Mouse (Mus musculus) forebrain, embryonic 14.5 days (tissue): Measurements from ENCODE around the gene Nat8f5. TPM values are rescaled to one million over a fixed set of nuclear protein-coding genes. Genes with fewer than 3 reads are reported as not detected.
A peak's percentile ranks its signal among the peaks of the same experiment; 100 is the strongest.
"Not testable (repeated sequence)": the region's sequence is repeated elsewhere in the genome, so short reads cannot be mapped to it uniquely, and the experiment has no call there.

Source experiments
- ATAC-seq: fragments of 200-750 bp; cut with Nextera tagmentation; 2 replicates; pipeline ENCODE4 v1.8.0; 2017; ENCODE audit warnings: mild to moderate bottlenecking, moderate library complexity
- DNase-seq: peaks from one replicate; pipeline ENCODE4 v3.0.0-alpha.2; 2015; ENCODE audit warnings: low spot score
- H3K27ac ChIP-seq: fragments of 300-500 bp; sonication (generic); 2 replicates; pipeline ENCODE4 v1.5.1; 2014; ENCODE audit warnings: low read depth, mild to moderate bottlenecking, control low read depth, low read length, moderate library complexity
- H3K27me3 ChIP-seq: fragments of 300-500 bp; sonication (generic); replicated peaks from 2 replicates; pipeline ENCODE4 v1.6.1; 2014; ENCODE audit warnings: low read length, control low read depth, mixed read lengths; ENCODE audit not compliant: control insufficient read depth, insufficient read depth
- H3K36me3 ChIP-seq: fragments of 300-500 bp; sonication (generic); 2 replicates; pipeline ENCODE4 v1.6.1; 2014; ENCODE audit warnings: low read length, control low read depth; ENCODE audit not compliant: control insufficient read depth, insufficient read depth
- H3K4me1 ChIP-seq: fragments of 300-500 bp; sonication (generic); 2 replicates; pipeline ENCODE4 v1.6.1; 2014; ENCODE audit warnings: antibody characterized with exemption, low read length, control low read depth; ENCODE audit not compliant: control insufficient read depth, insufficient read depth
- H3K4me2 ChIP-seq: fragments of 300-500 bp; sonication (generic); 2 replicates; pipeline ENCODE4 v1.6.1; 2014; ENCODE audit warnings: mild to moderate bottlenecking, control low read depth, low read length
- H3K4me3 ChIP-seq: fragments of 300-500 bp; sonication (generic); 2 replicates; pipeline ENCODE4 v1.5.1; 2014; ENCODE audit warnings: low read depth, low read length, control low read depth
- H3K9ac ChIP-seq: fragments of 300-500 bp; sonication (generic); 2 replicates; pipeline ENCODE4 v1.6.1; 2014; ENCODE audit warnings: mild to moderate bottlenecking, low read length, control low read depth, moderate library complexity
- H3K9me3 ChIP-seq: fragments of 300-500 bp; sonication (generic); replicated peaks from 2 replicates; pipeline ENCODE4 v1.6.1; 2016; ENCODE audit warnings: low read length, control low read depth, mixed read lengths; ENCODE audit not compliant: control insufficient read depth
- WGBS: fragments of 180-500 bp; shearing (Covaris S2); extraction: QIAGEN DNeasy Blood & Tissue Kit; methylation state at CpG from one replicate; pipeline ENCODE4 v1.1.7; 2014; 5-methylcytosine and 5-hydroxymethylcytosine counted together
- polyA plus RNA-seq: library from polyadenylated mRNA; unstranded; fragments of >200 nt; fragmentation: Nextera tagmentation; extraction: Ambion mirVana; gene quantifications from 2 replicates; pipeline ENCODE4 v1.2.1, GENCODE M21; 2014

Gene Nat8f5
- polyA plus RNA-seq, 1 experiment from 2014 or later = not detected

DNA sequence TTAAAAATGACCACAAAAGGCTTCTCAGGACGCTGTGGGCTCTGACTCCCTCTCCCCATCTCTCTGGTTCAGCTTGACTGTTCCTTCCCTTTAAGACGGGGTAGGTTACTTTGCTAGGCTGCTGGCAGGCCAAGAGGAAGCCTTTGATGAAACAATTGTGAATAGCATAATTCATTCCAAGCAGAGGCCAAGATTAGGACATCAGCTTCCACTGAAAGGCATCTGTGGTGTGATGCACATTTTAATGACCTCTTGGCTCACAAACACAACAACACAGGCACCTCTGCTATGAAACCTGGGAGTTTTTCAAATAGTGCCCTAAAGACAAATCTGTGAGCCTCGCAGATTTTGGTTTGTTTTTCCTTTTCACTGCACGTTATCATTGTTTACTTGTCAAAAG is 19.2 kb upstream of the Nat8f5 start:
- Histone ChIP-seq H3K9ac (no peak overlapping the region), H3K27ac (no peak overlapping the region), H3K36me3 (no peaks in the 10 kb centered on the region), H3K27me3 (no peaks in the 10 kb centered on the region), H3K4me1 (no peaks in the 10 kb centered on the region), H3K9me3 (no peaks in the 10 kb centered on the region), H3K4me2 (no peak overlapping the region), H3K4me3 (no peak overlapping the region)
- DNase-seq (peak; percentile 68), ATAC-seq (no peak)
- 8% methylated on average over 4 of the region's 4 CpGs for WGBS

DNA sequence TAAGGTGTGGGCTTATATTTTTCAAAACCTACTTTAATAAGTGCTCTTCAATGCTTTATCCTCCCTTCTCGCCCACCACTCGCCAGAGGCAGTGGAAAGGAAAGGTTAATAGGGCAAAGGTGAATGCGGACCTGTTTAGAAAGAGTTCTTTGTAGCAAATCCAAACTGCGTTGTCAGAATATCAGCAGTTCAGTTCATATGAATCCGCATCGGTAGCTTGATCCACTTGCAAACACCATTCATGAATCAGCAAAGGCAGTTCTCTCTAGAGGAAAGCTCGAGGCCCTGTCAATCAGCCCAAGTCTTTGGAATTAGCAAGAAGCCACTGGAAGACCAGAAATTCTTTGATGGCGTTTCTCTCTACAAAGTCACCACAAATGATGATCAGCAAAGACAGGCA is 17.9 kb upstream of the Nat8f5 start:
- ATAC-seq = no peak
- Histone ChIP-seq H3K27ac (no peak overlapping the region), H3K9ac (no peak overlapping the region), H3K27me3 (no peaks in the 10 kb centered on the region), H3K4me3 (no peak overlapping the region), H3K4me2 (no peak overlapping the region), H3K9me3 (no peaks in the 10 kb centered on the region), H3K36me3 (no peaks in the 10 kb centered on the region), H3K4me1 (no peaks in the 10 kb centered on the region)
- DNase-seq = no peak
- WGBS = 23% methylated on average over 8 of the region's 8 CpGs

DNA sequence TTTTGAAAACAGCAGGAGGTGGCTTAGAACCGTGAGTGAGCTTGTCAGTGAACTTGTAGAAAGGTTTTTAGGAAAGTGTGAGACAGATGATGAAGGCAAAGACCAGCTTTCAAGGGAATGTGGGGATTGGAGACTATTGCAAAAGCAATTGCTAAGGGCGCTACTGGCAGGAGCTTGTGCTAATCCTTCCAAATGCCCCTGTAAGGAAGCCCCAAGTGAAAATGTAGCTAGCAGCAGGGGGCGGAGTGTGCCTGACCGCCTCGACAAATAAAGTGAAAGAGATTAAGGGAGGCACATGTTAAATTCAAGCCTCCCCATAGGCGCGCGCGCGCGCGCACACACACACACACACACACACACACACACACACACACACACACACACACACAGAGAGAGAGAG is 16.5 kb upstream of the Nat8f5 start:
- ATAC-seq (peak; percentile 62), DNase-seq (peak; percentile 74)
- not testable (repeated sequence) for H3K9ac ChIP-seq, H3K27me3 ChIP-seq, H3K4me1 ChIP-seq, H3K9me3 ChIP-seq, H3K36me3 ChIP-seq, H3K4me2 ChIP-seq, H3K27ac ChIP-seq, H3K4me3 ChIP-seq
- WGBS = 2% methylated on average over 12 of the region's 12 CpGs

DNA sequence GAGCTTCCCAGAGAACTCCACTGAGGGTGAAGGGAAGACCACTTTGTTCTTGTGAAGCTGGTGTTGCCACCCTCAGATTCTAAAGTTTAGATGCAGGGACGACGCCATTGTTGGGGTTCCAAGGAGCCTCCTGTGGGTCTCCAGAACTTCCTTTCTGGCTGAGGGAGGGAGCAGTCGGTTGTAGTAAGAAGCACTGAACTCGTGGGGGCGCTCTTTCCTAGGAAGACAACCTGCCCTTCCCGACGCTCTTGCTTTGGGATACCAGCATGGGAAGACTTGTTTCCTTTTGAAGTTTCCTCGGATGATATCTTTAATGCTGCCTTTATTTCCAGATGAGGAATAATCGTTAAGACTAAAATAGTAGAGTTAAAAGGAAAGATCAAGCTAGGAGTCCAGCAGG is 16.1 kb upstream of the Nat8f5 start:
- not testable (repeated sequence) for H3K4me2 ChIP-seq, H3K9me3 ChIP-seq, H3K36me3 ChIP-seq, ATAC-seq, H3K27ac ChIP-seq, H3K9ac ChIP-seq, DNase-seq, H3K27me3 ChIP-seq, H3K4me3 ChIP-seq, H3K4me1 ChIP-seq
- WGBS = 22% methylated on average over 8 of the region's 9 CpGs

DNA sequence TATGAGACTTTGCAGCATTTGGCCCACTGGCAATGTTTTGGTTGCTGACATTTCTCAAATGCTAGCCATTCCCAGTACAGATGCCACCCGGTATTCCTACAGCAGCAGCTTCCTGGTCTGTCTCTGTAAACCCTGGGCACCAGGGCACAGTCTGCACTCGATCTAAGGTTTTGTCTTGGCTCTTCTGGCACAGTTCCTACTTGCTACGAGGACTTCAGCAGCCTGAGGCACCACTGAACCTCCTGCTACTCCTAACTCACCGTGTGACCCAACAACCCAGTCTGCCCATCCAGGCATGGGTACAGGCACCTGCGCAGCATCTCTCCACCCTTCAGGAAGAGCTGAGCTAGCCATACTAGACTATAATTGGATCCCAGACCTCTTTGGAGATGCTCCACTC is 15.3 kb upstream of the Nat8f5 start:
- not testable (repeated sequence) for H3K4me3 ChIP-seq, H3K9ac ChIP-seq, DNase-seq, H3K36me3 ChIP-seq, ATAC-seq, H3K27ac ChIP-seq, H3K4me1 ChIP-seq, H3K27me3 ChIP-seq, H3K4me2 ChIP-seq, H3K9me3 ChIP-seq
- 73% methylated on average over 5 of the region's 5 CpGs for WGBS

DNA sequence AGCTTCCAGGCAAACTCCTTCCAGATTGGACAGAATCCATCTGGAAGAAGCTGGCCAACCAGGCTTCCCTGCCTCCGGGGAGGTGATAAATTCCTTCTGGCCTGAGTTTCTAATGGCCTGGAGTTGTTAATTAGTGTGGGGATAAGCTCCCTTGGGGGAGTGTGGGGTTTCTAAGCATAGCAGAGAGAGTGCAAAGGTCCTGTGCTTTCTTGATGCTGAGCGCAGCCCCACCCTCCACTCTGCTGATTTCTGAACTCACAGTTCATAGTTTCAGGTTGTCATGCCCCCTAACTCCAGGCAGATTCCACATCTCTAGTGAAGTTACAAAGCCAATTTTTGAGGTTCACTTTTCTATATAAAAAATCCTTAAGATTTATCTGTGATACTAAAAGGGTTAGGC is 14.3 kb upstream of the Nat8f5 start:
- not testable (repeated sequence) for H3K9ac ChIP-seq, H3K36me3 ChIP-seq, H3K27ac ChIP-seq, H3K27me3 ChIP-seq, H3K4me2 ChIP-seq, ATAC-seq, H3K4me1 ChIP-seq, DNase-seq, H3K9me3 ChIP-seq, H3K4me3 ChIP-seq
- WGBS = 88% methylated on average over 1 of the region's 2 CpGs

DNA sequence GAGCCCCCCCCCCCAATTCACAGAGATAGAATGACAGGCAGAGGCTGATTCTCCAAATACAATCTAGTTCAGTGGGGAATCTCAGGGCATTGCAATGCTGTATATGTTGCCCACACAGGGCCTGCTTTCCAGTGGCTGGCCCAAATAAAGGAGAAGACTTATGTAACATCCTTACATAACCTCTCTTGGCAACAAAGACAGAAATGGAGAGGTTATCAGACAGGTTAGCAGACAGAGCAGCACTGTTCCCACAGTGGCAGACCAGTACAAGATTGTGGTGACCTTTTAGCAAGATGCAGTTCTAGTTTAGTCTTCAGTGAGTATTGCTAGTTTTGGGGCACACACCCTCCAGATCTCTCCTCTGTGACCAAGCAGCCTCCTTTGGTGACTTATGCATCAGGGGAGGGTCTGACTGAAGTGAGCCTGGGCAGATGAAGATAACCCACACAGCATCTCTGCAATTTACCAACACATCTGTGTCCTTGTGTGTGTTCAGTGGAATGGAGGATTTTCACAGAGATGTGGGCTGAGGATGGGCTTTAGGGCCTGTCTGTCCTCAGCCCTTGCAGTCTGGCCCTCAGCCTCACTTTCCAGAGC is 13.8 kb upstream of the Nat8f5 start:
- H3K27me3 ChIP-seq, DNase-seq, H3K9me3 ChIP-seq, H3K27ac ChIP-seq, H3K4me3 ChIP-seq, H3K4me2 ChIP-seq, H3K9ac ChIP-seq, H3K36me3 ChIP-seq, ATAC-seq, H3K4me1 ChIP-seq: not testable (repeated sequence)

DNA sequence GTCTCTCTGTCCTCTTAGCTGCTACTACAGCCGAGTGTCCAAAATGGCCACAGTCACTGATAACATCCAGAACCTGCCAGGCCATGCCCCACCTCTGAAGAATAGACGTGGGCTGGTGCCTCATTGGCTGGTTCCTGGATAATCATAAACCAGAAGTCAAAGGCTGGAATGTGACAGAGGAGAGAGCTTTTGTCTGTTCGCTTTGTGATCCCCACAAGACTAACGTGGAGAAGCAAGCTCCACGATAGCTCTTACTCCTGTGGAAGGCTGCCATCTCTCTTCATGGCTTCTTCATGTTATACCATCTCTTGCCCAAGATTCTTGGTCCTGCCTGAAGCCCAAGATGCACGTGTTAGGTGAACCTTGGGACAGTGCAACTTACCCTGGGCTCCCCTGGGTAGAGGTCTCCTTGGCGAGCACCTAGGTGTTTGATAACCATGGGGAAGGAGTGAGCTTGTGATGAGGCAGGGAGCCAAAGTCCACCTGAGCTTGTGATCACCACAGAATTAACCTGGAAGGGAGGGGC is 11.1 kb upstream of the Nat8f5 start, which contains the start of gene Nat8:
Gene Nat8, minus strand, starts transcription at position 287 of the 526 bp plus-strand sequence.
- H3K4me2 ChIP-seq = no peak within 1 kb of the TSS
- H3K4me1 ChIP-seq = no peaks in the 10 kb centered on the region
- H3K36me3 ChIP-seq = no peaks in the 10 kb centered on the region
- no peak within 1 kb of the TSS for H3K27ac ChIP-seq
- no peak within 1 kb of the TSS for H3K9ac ChIP-seq
- H3K27me3 ChIP-seq = no peaks in the 10 kb centered on the region
- DNase-seq (no peak), ATAC-seq (no peak)
- H3K9me3 ChIP-seq = no peaks in the 10 kb centered on the region
- WGBS = 87% methylated on average over 7 of the region's 7 CpGs
- H3K4me3 ChIP-seq = no peak within 1 kb of the TSS

DNA sequence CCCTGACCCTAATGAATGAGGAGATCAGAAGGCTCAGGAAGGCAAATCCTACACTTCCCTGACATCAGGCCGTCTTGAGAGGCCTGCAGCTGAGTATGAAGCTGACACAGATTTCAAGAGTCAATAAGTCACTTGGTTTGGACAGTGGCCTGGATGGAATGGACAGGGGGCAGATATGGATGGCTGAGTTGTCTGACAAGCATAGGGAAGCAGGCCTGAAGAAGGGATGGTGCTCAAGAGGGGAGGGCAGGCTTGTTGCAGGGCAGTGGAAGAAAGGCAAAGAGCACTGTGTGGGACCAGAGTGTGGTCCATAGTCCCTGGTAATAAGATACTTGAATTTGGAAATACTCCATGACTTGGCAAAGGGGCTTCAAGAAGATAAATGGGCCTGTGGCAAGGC is 8.7 kb upstream of the Nat8f5 start:
- ATAC-seq = no peak
- Histone ChIP-seq H3K4me3 (no peak overlapping the region), H3K9me3 (no peaks in the 10 kb centered on the region), H3K4me1 (no peaks in the 10 kb centered on the region), H3K9ac (no peak overlapping the region), H3K36me3 (no peaks in the 10 kb centered on the region), H3K27ac (no peak overlapping the region), H3K27me3 (no peaks in the 10 kb centered on the region), H3K4me2 (no peak overlapping the region)
- DNase-seq = no peak
- 64% methylated on average over 1 of the region's 1 CpGs for WGBS
